Mouse (Mus musculus) kidney, adult 11 months (tissue): ENCODE measurements around the gene Olah.
"Not testable (repeated sequence)": the region's sequence is repeated elsewhere in the genome, so short reads cannot be mapped to it uniquely, and the experiment has no call there.

Experiments used
- DNase-seq: peaks from one replicate; pipeline ENCODE4 v3.0.0; 2022

Olah gene

GRCm38 (mm10) chr2:3397110-3397509 is at the start of gene Olah:
Gene Olah, minus strand, starts transcription at chr2:3397210.
- DNase-seq: not testable (repeated sequence)

GRCm38 (mm10) chr2:3445984-3446383 is 49.0 kb upstream of the Olah start:
- no peak for DNase-seq

- no peak for DNase-seq
These were observed 47.2 kb upstream of the Olah start for GRCm38 (mm10) chr2:3444206-3444605.

GRCm38 (mm10) chr2:3437956-3438355 is 40.9 kb upstream of the Olah start:
- DNase-seq: no peak

GRCm38 (mm10) chr2:3435369-3436061 is 38.5 kb upstream of the Olah start:
- DNase-seq: no peak

GRCm38 (mm10) chr2:3430956-3431355 is 33.9 kb upstream of the Olah start:
- DNase-seq: no peak

- no peak for DNase-seq
These were observed 27.5 kb upstream of the Olah start for GRCm38 (mm10) chr2:3424579-3424910.

GRCm38 (mm10) chr2:3423841-3424578 is 27.0 kb upstream of the Olah start, which contains the start of gene Dclre1c:
Gene Dclre1c, plus strand, starts transcription at chr2:3424131.
- peak; percentile 92 for DNase-seq

GRCm38 (mm10) chr2:3422548-3422947 is 25.5 kb upstream of the Olah start, which contains the start of gene Meig1:
Gene Meig1, minus strand, starts transcription at chr2:3422648.
- no peak for DNase-seq

- no peak for DNase-seq
These were observed 23.1 kb upstream of the Olah start for GRCm38 (mm10) chr2:3420157-3420556.

GRCm38 (mm10) chr2:3418883-3419431 is 21.9 kb upstream of the Olah start:
- DNase-seq: peak; percentile 96

GRCm38 (mm10) chr2:3415676-3416075 is 18.7 kb upstream of the Olah start:
- no peak for DNase-seq

GRCm38 (mm10) chr2:3414241-3414640 is 17.2 kb upstream of the Olah start:
- DNase-seq: peak; percentile 63

- no peak for DNase-seq
These were observed 10.7 kb upstream of the Olah start for GRCm38 (mm10) chr2:3407756-3408155.

GRCm38 (mm10) chr2:3405981-3406380 is 9.0 kb upstream of the Olah start:
- no peak for DNase-seq

GRCm38 (mm10) chr2:3391945-3392344 is 5.1 kb downstream of the Olah start:
- no peak for DNase-seq

- DNase-seq: no peak
These were observed 9.7 kb downstream of the Olah start for GRCm38 (mm10) chr2:3387105-3387860.

- DNase-seq: no peak
These were observed 31.9 kb downstream of the Olah start for GRCm38 (mm10) chr2:3365127-3365526.

GRCm38 (mm10) chr2:3361067-3361466 is 35.9 kb downstream of the Olah start:
- no peak for DNase-seq

GRCm38 (mm10) chr2:3357887-3358286 is 39.1 kb downstream of the Olah start:
- DNase-seq: no peak

- DNase-seq: no peak
These were observed 40.7 kb downstream of the Olah start for GRCm38 (mm10) chr2:3356311-3356710.

- no peak for DNase-seq
These were observed 41.2 kb downstream of the Olah start for GRCm38 (mm10) chr2:3355793-3356192.

- no peak for DNase-seq
These were observed 43.9 kb downstream of the Olah start for GRCm38 (mm10) chr2:3353160-3353559.
